Mouse (Mus musculus) lung, postnatal 0 days (tissue): ENCODE data around the gene Rd3l.

ENCODE experiments used
- CTCF ChIP-seq: IDR thresholded peaks from 2 replicates; pipeline ENCODE4 v1.5.1; 2016; ENCODE audit warnings: antibody characterized with exemption, mild to moderate bottlenecking
- EP300 ChIP-seq: IDR thresholded peaks from 2 replicates; pipeline ENCODE4 v1.6.1; 2016; ENCODE audit warnings: antibody characterized with exemption, mild to moderate bottlenecking, control low read depth

DNA sequence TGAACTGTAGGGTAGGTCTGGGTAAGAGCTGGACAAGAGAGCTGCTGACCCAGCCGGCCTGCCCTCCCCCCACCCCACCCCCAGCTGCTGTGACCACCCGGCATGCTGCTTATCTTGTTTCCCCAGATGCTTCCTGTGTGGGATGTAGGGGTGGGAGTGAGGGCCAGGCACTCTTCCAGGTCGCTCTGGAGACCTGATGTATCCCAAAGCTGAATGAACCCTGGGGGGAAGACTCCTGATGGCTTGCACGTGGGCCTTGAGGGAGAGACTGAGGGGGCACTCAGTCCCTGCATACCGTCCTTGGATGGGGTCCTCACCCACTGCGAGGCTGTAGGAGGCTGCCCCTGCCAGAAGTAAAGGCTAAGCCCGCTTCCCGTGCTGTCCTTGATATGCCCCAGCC lies 36.0 kb downstream of the Rd3l start:
- no peak for TF ChIP-seq CTCF
- TF ChIP-seq EP300 = peak; percentile 92
